Mouse (Mus musculus): ENCODE data around the gene Bcat2. TPM values are rescaled to one million over a fixed set of nuclear protein-coding genes. Genes with fewer than 3 reads are reported as not detected.
A peak's percentile ranks its signal among the peaks of the same experiment; 100 is the strongest.

The Bcat2 gene
- total and polyA plus RNA-seq, 2 experiments, result 14.7 to 54.5 TPM

DNA sequence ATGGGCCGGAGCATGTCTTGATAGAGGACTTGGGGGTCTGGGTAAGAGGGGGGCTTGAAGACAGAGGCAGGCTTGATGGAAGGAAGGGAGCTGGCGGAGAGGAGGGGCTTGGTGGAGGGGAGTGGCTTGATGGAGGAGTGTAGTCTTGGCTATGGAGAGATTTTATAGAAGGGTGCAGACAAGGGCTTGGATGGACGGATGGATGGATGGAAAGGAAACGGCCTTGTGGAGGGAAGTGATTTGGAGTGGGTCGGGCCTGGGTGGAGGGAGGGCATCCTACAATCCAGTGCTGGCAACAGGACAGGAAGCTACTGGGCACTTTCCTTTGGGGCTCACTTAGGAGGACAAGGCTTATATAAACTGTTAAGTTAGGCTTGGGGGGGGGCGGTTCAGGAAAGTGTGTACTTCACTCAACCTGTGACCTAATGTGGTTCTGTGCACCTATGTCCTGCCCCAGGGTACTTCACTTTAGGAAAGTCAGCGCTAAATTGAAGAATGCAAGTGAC, 56.7 kb downstream of the Bcat2 start:
- WGBS, result 89% methylated on average over 7 of the region's 7 CpGs

DNA sequence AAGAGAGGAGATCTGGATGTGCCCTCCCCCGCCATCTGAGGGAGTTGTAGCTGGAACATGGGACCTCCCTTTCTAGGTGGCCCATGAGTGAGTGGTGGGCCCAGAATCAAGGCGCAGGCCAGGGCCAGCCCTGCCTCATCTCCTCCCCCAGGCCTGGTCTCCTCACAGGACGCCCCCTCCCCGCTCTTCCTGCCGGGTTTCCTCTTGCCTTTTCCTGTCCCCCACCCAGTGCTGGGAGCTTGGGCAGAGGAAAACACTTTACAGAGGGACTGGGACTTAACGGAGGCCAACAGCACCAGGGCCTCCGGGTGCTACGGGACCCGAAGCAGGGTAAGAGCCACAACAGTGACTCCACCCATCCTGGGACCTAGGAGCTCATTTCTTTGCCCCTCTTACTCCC, 57.3 kb downstream of the Bcat2 start, which contains the start of gene Rasip1:
TSS of gene Rasip1 (plus strand) at position 228 of the 400 bp plus-strand sequence.
- peak within 1 kb of the TSS; percentile 96 for H3K9ac ChIP-seq (ENCODE audit: low read depth, low read length)
- TF ChIP-seq POLR2A (IDR thresholded peaks at IDR 0.05; ENCODE audit: extremely low read depth, insufficient read depth, low read length), result 0 out of 2 replicates have a peak, but pooled peaks have one; percentile 41
- no peak for TF ChIP-seq CTCF (IDR thresholded peaks at IDR 0.05; ENCODE audit: low read depth, low read length)
- no peak for DNase-seq (ENCODE audit: extremely low read depth, low read depth, low spot score)
- H3K4me3 ChIP-seq (ENCODE audit: insufficient read depth, low read depth, low read length), result peak within 1 kb of the TSS; percentile 81
- no peaks in the 10 kb centered on the region for H3K79me2 ChIP-seq (ENCODE audit: control insufficient read depth, insufficient read depth, low read length)
- peak within 1 kb of the TSS; percentile 73 for H3K27ac ChIP-seq (replicated peaks; ENCODE audit: insufficient read depth, low read depth, low read length)
- H3K27me3 ChIP-seq (ENCODE audit: control insufficient read depth, insufficient read depth, low read length), result peaks cover 2% of the 10 kb centered on the region; the same call in 1 of the 2 replicates
- no peaks in the 10 kb centered on the region for H3K4me1 ChIP-seq (ENCODE audit: control insufficient read depth, insufficient read depth, low read length)
- H3K36me3 ChIP-seq (ENCODE audit: control insufficient read depth, insufficient read depth, low read length), result no peaks in the 10 kb centered on the region
- 77% methylated on average over 9 of the region's 9 CpGs for WGBS

More for the DNA sequence above, 56.7 kb downstream of the Bcat2 start:
- no peaks in the 10 kb centered on the region for H3K27me3 ChIP-seq (ENCODE audit: control insufficient read depth, insufficient read depth, low read length)
- no peaks in the 10 kb centered on the region for H3K79me2 ChIP-seq (ENCODE audit: control insufficient read depth, insufficient read depth, low read length)
- TF ChIP-seq CTCF (IDR thresholded peaks at IDR 0.05; ENCODE audit: low read depth, low read length) (no peak), POLR2A (IDR thresholded peaks at IDR 0.05; ENCODE audit: extremely low read depth, insufficient read depth, low read length) (no peak)
- H3K4me1 ChIP-seq (ENCODE audit: control insufficient read depth, insufficient read depth, low read length), result no peaks in the 10 kb centered on the region
- no peak overlapping the region; the same call in 1 of the 2 replicates for H3K9ac ChIP-seq (ENCODE audit: low read depth, low read length)
- H3K36me3 ChIP-seq (ENCODE audit: control insufficient read depth, insufficient read depth, low read length), result no peaks in the 10 kb centered on the region
- H3K4me3 ChIP-seq (ENCODE audit: insufficient read depth, low read depth, low read length), result no peak overlapping the region; the same call in 1 of the 2 replicates
- DNase-seq (ENCODE audit: extremely low read depth, low read depth, low spot score), result no peak
- H3K27ac ChIP-seq (replicated peaks; ENCODE audit: insufficient read depth, low read depth, low read length), result peak overlapping the region; percentile 52

DNA sequence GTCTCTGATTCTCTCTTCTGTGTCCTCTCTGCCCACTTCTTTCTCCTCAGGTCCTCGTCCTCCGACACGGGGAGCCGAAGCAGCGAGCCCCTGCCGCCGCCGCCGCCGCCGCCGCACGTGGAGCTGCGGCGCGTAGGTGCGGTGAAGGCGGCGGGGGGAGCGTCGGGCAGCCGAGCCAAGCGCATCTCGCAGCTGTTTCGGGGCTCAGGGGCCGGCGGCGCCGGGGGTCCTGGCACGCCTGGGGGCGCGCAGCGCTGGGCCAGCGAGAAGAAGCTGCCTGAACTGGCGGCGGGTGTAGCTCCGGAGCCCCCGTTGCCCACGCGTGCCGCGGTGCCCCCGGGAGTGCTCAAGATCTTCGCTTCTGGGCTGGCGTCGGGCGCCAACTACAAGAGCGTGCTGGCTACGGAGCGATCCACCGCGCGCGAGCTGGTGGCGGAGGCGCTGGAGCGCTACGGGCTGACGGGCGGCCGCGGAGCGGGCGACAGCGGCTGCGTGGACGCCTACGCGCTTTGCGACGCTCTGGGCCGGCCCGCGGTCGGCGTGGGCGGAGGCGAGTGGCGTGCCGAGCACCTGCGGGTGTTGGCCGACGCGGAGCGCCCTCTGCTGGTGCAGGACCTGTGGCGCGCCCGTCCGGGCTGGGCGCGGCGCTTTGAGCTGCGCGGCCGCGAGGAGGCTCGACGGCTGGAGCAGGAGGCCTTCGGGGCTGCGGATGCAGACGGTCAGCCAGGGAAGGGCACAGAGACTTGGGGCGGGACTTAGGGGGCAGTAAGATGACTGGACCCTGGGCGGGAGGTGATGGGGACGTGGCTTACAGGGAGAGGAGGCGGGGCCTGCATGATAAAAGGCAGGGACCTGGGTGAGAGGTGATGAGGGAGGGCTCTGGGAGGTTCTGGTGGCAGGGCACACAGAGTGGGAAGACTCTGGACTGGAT, 58.7 kb downstream of the Bcat2 start:
- TF ChIP-seq CTCF (IDR thresholded peaks at IDR 0.05; ENCODE audit: low read depth, low read length), result peak; percentile 89
- TF ChIP-seq POLR2A (IDR thresholded peaks at IDR 0.05; ENCODE audit: extremely low read depth, insufficient read depth, low read length), result 0 out of 2 replicates have a peak, but pooled peaks have one; percentile 39
- peak overlapping the region; percentile 29 for H3K27ac ChIP-seq (replicated peaks; ENCODE audit: insufficient read depth, low read depth, low read length)
- peaks cover 5% of the 10 kb centered on the region; the same call in 1 of the 2 replicates for H3K27me3 ChIP-seq (ENCODE audit: control insufficient read depth, insufficient read depth, low read length)
- H3K36me3 ChIP-seq (ENCODE audit: control insufficient read depth, insufficient read depth, low read length), result no peaks in the 10 kb centered on the region
- H3K9ac ChIP-seq (ENCODE audit: low read depth, low read length), result peak overlapping the region; percentile 96
- H3K79me2 ChIP-seq (ENCODE audit: control insufficient read depth, insufficient read depth, low read length), result no peaks in the 10 kb centered on the region
- peak; percentile 58 for DNase-seq (ENCODE audit: extremely low read depth, low read depth, low spot score)
- WGBS, result 1% methylated on average over 89 of the region's 105 CpGs
- no peaks in the 10 kb centered on the region for H3K4me1 ChIP-seq (ENCODE audit: control insufficient read depth, insufficient read depth, low read length)
- peak overlapping the region; percentile 81 for H3K4me3 ChIP-seq (ENCODE audit: insufficient read depth, low read depth, low read length)

DNA sequence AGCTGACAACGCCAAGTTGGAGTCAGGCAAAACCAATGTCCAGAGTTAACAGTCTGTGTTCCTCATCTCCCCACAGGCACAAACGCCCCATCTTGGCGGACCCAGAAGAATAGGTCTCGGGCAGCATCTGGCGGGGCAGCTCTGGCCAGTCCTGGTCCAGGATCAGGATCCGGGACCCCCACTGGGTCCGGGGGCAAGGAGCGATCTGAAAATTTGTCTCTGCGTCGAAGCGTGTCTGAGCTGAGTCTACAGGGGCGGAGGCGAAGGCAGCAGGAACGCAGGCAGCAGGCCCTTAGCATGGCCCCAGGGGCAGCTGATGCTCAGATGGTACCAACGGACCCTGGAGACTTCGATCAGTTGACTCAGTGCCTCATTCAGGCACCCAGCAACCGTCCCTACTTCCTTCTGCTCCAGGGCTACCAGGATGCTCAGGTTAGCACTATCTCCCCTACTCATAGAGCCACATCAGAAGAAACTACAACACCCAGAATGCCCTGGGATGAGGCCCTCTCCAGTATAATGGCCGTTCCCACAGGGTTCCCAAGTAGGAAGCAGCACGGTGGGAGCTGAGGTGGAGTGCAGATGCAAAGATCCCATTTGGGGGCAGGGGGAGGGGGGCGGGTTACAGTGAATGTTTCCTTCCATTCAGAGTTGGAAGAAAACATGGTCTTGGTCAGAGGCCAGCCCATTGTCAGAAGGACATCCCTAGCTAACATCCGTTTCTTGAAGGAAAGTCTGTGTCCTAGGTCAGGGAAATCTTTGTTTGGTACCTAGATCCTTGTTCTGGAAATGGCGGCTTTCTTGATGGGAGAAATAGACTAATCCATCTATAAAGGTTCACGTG, 60.3 kb downstream of the Bcat2 start:
- no peaks in the 10 kb centered on the region for H3K36me3 ChIP-seq (ENCODE audit: control insufficient read depth, insufficient read depth, low read length)
- 0 out of 2 replicates have a peak, but pooled peaks cover 2% of the 10 kb centered on the region for H3K4me1 ChIP-seq (ENCODE audit: control insufficient read depth, insufficient read depth, low read length)
- H3K4me3 ChIP-seq (ENCODE audit: insufficient read depth, low read depth, low read length), result no peak overlapping the region
- no peak for TF ChIP-seq POLR2A (IDR thresholded peaks at IDR 0.05; ENCODE audit: extremely low read depth, insufficient read depth, low read length)
- TF ChIP-seq CTCF (IDR thresholded peaks at IDR 0.05; ENCODE audit: low read depth, low read length), result no peak
- H3K79me2 ChIP-seq (ENCODE audit: control insufficient read depth, insufficient read depth, low read length), result no peaks in the 10 kb centered on the region
- H3K27ac ChIP-seq (replicated peaks; ENCODE audit: insufficient read depth, low read depth, low read length), result no peak overlapping the region
- DNase-seq (ENCODE audit: extremely low read depth, low read depth, low spot score), result no peak
- 81% methylated on average over 23 of the region's 23 CpGs for WGBS
- peaks cover 5% of the 10 kb centered on the region; the same call in 1 of the 2 replicates for H3K27me3 ChIP-seq (ENCODE audit: control insufficient read depth, insufficient read depth, low read length)
- no peak overlapping the region for H3K9ac ChIP-seq (ENCODE audit: low read depth, low read length)

DNA sequence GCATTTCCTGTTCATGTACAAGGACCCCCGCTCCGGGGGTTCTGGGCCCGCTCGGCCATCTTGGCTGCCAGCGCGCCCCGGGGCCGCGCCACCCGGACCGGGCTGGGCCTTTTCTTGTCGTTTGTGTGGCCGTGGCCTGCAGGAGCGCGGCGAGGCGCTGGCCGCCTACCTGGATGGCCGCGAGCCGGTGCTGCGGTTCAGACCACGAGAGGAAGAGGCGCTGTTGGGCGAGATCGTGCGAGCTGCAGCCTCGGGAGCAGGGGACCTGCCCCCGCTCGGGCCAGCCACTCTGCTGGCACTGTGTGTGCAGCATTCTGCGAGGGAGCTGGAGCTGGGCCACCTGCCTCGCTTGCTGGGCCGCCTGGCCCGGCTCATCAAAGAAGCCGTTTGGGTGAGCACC, 62.5 kb downstream of the Bcat2 start:
- H3K36me3 ChIP-seq (ENCODE audit: control insufficient read depth, insufficient read depth, low read length), result peaks cover 2% of the 10 kb centered on the region; the same call in 1 of the 2 replicates
- no peak overlapping the region for H3K27ac ChIP-seq (replicated peaks; ENCODE audit: insufficient read depth, low read depth, low read length)
- peaks cover 5% of the 10 kb centered on the region; the same call in 1 of the 2 replicates for H3K27me3 ChIP-seq (ENCODE audit: control insufficient read depth, insufficient read depth, low read length)
- 25% methylated on average over 35 of the region's 35 CpGs for WGBS
- no peak overlapping the region for H3K4me3 ChIP-seq (ENCODE audit: insufficient read depth, low read depth, low read length)
- TF ChIP-seq POLR2A (IDR thresholded peaks at IDR 0.05; ENCODE audit: extremely low read depth, insufficient read depth, low read length) (no peak), CTCF (IDR thresholded peaks at IDR 0.05; ENCODE audit: low read depth, low read length) (peak; percentile 36; the same call in 1 of the 2 replicates)
- H3K9ac ChIP-seq (ENCODE audit: low read depth, low read length), result no peak overlapping the region
- no peak for DNase-seq (ENCODE audit: extremely low read depth, low read depth, low spot score)
- 0 out of 2 replicates have a peak, but pooled peaks cover 2% of the 10 kb centered on the region for H3K4me1 ChIP-seq (ENCODE audit: control insufficient read depth, insufficient read depth, low read length)
- no peaks in the 10 kb centered on the region for H3K79me2 ChIP-seq (ENCODE audit: control insufficient read depth, insufficient read depth, low read length)

Measured in liver, adult 2 months (tissue).